Mouse (Mus musculus) forebrain, embryonic 10.5 days (tissue): ENCODE measurements around the gene Dntt. TPM values are rescaled to one million over a fixed set of nuclear protein-coding genes. Genes with fewer than 3 reads are reported as not detected.
A peak's percentile ranks its signal among the peaks of the same experiment; 100 is the strongest.

Source experiments
- DNase-seq: peaks from one replicate; pipeline ENCODE4 v3.0.0-alpha.2; 2017; ENCODE audit warnings: low spot score; ENCODE audit errors: extremely low spot score
- H3K27ac ChIP-seq: fragments of 300-500 bp; sonication (generic); 2 replicates; pipeline ENCODE4 v1.5.1; 2016; ENCODE audit warnings: mild to moderate bottlenecking
- H3K27me3 ChIP-seq: fragments of 300-500 bp; sonication (generic); 2 replicates; pipeline ENCODE4 v1.6.1; 2016; ENCODE audit warnings: mild to moderate bottlenecking; ENCODE audit not compliant: poor library complexity, severe bottlenecking
- H3K36me3 ChIP-seq: fragments of 300-500 bp; sonication (generic); replicated peaks from 2 replicates; pipeline ENCODE4 v1.6.1; 2016; ENCODE audit warnings: mild to moderate bottlenecking, moderate library complexity
- H3K4me1 ChIP-seq: fragments of 300-500 bp; sonication (generic); 2 replicates; pipeline ENCODE4 v1.6.1; 2016
- H3K4me3 ChIP-seq: fragments of 300-500 bp; sonication (generic); 2 replicates; pipeline ENCODE4 v1.5.1; 2016; ENCODE audit warnings: mild to moderate bottlenecking, moderate library complexity
- H3K9me3 ChIP-seq: fragments of 300-500 bp; sonication (generic); 2 replicates; pipeline ENCODE4 v1.6.1; 2016; ENCODE audit warnings: mild to moderate bottlenecking, moderate library complexity
- WGBS: fragments of 180-500 bp; shearing (Covaris S2); methylation state at CpG from one replicate; pipeline ENCODE4 v1.1.7; 2016; 5-methylcytosine and 5-hydroxymethylcytosine counted together
- polyA plus RNA-seq: library from polyadenylated mRNA; unstranded; fragments of >200 nt; fragmentation: Nextera tagmentation; extraction: Ambion mirVana; gene quantifications from 2 replicates; pipeline ENCODE4 v1.2.1, GENCODE M21; 2016

Dntt gene
- polyA plus RNA-seq, 1 experiment from 2014 or later = not detected

DNA sequence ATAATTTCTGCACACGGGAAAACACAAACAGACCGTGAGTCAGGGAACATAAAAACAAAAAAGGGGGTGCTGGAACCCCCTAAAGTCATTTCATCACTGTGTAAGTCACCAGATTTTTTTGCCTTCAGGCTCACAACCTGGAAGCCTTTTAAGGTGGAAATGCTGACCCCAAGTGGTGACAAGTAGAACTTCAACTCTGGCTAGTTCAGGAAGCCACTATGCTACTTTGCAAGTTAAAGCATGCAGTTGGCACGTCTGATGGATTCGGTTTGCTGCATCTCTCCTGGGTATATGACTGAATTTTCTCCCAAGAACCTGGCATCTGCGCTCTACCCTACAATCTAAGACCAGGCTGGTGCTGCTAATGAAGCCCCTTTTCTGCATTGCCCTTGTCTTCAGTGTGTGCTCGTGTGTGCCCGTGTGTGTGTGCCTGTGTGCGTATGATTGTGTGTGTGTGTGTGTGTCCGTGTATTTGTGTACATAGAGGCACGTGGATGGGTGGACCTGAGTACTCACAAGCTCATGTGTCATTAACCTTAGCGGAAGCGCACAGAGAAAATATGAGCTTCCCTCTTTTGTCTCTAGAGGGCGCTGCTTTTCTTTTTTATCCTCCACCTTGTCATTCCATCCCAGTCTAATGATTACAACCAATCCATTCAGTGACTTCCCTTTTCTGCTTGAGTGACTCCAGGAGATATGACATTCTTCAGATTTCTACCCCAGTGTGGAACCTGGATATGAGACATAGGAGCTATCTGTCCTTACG is 12.9 kb upstream of the Dntt start:
- no peaks in the 10 kb centered on the region for H3K9me3 ChIP-seq
- H3K4me1 ChIP-seq = peaks cover 13% of the 10 kb centered on the region
- 0 out of 2 replicates have a peak overlapping the region, but pooled peaks have one; percentile 15 for H3K27ac ChIP-seq
- peak; percentile 24 for DNase-seq
- H3K4me3 ChIP-seq = peak overlapping the region; percentile 41
- WGBS = 21% methylated on average over 14 of the region's 14 CpGs
- H3K27me3 ChIP-seq = peaks cover 26% of the 10 kb centered on the region
- no peaks in the 10 kb centered on the region for H3K36me3 ChIP-seq

DNA sequence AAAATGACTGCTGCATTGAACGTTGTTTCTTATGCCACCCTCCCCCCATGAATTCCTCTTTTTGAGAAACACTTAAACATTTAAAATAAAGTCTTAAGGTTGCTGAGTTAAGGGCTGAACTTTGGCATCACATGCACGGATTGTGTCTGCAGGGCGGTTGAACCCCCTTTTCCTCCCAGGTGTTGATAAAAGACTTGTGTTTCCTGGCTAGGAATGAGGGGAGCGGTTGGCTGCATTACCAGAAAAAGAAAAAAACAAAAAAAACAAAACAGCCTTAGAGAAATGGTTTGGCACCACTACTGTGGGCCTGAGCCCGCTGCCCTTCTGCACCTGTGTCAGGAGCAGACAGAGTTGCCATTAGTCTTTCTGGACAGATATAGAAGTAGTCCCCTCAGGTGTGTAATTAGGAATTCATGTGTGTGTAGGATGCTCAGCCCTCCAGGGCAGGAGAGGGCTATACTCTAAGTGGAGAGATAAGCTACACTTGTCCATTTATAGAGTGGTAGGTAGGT is 9.9 kb upstream of the Dntt start:
- no peak overlapping the region for H3K4me3 ChIP-seq
- H3K27ac ChIP-seq = no peak overlapping the region
- H3K9me3 ChIP-seq = no peaks in the 10 kb centered on the region
- peaks cover 13% of the 10 kb centered on the region for H3K27me3 ChIP-seq
- H3K36me3 ChIP-seq = no peaks in the 10 kb centered on the region
- no peak for DNase-seq
- WGBS = 83% methylated on average over 5 of the region's 5 CpGs
- H3K4me1 ChIP-seq = peaks cover 4% of the 10 kb centered on the region

DNA sequence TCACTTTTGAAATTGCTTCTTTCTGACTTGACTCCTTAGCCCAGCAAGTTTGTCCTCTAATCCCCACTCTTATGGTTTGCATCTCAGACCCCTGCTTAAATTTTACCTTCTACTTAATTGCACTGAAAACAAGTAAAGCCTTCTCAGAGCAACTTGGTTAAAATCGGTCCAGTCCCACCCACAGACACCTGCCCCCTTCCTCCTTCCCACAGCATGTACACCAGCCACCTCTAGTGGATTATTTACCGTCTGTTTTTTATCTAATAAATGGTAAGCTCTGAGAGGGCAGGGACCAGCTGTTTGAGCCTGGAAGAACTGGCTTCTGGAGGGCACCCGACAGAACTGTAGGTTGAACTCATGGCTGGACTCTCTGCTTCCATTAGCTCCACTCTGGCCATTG is 8.5 kb upstream of the Dntt start:
- no peak overlapping the region for H3K27ac ChIP-seq
- H3K36me3 ChIP-seq = no peaks in the 10 kb centered on the region
- DNase-seq = no peak
- H3K9me3 ChIP-seq = no peaks in the 10 kb centered on the region
- peaks cover 4% of the 10 kb centered on the region for H3K4me1 ChIP-seq
- H3K4me3 ChIP-seq = no peak overlapping the region
- H3K27me3 ChIP-seq = peaks cover 7% of the 10 kb centered on the region
- 81% methylated on average over 3 of the region's 3 CpGs for WGBS

DNA sequence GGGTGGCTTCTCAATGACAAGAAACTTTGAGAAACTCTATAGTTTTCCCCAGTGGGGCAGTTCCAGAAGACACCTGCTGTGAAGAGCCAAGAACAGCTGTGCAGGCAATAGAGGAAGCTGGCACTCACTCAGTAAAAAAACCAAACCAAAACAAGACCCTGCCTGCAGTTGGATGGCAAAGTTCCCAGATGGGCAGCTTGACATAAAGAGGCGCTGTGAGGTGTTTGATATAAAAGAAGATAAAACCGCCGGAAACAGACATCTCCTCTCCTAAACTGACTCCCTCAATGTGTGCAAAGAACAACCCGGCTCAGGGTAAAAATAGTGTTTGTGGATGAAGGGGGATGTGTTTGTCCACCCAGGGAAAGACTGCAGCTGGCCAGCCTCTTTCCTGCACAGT is 6.8 kb upstream of the Dntt start:
- 92% methylated on average over 4 of the region's 4 CpGs for WGBS
- no peak for DNase-seq
- H3K4me3 ChIP-seq = no peak overlapping the region
- no peaks in the 10 kb centered on the region for H3K36me3 ChIP-seq
- H3K9me3 ChIP-seq = no peaks in the 10 kb centered on the region
- no peaks in the 10 kb centered on the region for H3K4me1 ChIP-seq
- H3K27ac ChIP-seq = no peak overlapping the region
- peaks cover 7% of the 10 kb centered on the region for H3K27me3 ChIP-seq

DNA sequence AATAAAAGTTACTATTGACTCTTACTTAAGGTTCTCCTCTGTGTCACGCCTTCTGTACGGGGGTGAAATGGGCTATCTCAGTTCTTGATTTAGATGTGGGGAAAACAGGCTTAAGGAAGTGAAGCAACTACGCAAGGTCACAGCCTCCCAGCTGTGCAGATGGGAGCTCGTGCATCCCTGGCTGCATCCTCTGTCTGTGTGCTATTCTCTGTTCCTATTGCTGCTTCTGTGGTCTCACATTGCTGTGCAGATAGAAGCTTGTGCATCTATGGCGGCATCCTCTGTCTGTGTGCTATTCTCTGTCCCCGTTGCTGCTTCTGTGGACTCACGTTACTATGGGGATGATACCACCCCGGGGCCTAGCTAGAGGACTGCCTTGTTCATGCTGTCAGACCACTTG is 2.5 kb upstream of the Dntt start:
- Histone ChIP-seq H3K9me3 (no peaks in the 10 kb centered on the region), H3K27ac (no peak overlapping the region), H3K27me3 (peaks cover 4% of the 10 kb centered on the region), H3K4me1 (peaks cover 4% of the 10 kb centered on the region; the same call in 1 of the 2 replicates), H3K4me3 (no peak overlapping the region), H3K36me3 (no peaks in the 10 kb centered on the region)
- DNase-seq = no peak
- 89% methylated on average over 8 of the region's 8 CpGs for WGBS

DNA sequence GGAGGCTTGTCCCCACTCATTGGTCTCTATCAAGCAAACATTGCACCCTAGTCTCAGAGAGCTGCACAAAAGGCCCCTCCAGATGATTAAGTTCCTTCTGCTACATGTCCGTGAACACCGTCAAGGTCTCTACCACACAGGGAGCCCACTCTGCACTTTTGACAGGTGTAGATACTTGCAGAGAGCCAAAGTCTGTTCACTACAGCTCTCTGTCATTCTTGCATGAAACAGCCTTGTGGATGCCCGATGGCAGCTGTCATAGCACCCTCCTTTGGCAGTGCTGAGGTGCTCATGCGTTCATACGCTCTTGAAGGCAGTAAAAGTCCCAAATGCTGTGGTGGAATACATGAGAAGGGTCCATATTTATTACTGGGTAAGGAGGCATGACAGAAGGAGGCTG is 2.1 kb upstream of the Dntt start:
- no peaks in the 10 kb centered on the region for H3K9me3 ChIP-seq
- H3K27ac ChIP-seq = no peak overlapping the region
- no peak overlapping the region for H3K4me3 ChIP-seq
- H3K36me3 ChIP-seq = no peaks in the 10 kb centered on the region
- H3K27me3 ChIP-seq = peaks cover 4% of the 10 kb centered on the region
- DNase-seq = no peak
- 91% methylated on average over 5 of the region's 5 CpGs for WGBS
- H3K4me1 ChIP-seq = peaks cover 4% of the 10 kb centered on the region; the same call in 1 of the 2 replicates

DNA sequence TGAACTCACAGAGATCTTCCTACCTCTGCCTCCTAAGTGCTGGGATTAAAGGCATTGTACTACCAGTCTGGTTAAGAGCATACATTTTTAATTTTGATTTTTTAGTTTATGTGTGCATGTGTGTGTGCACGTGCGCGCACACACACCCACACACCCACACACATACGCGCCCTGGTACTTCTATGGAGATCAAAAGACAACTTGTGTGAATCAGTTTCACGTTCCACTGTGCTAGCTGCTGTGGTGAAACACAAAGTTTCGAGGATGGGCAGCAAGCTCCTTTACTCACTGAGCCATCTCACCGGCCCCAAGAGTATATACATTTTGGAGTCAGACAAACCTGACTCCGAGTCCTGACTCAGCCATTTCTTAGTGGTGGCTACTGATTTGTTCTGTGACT is 1.5 kb upstream of the Dntt start:
- no peaks in the 10 kb centered on the region for H3K36me3 ChIP-seq
- H3K4me1 ChIP-seq = peaks cover 4% of the 10 kb centered on the region; the same call in 1 of the 2 replicates
- 94% methylated on average over 9 of the region's 9 CpGs for WGBS
- H3K9me3 ChIP-seq = no peaks in the 10 kb centered on the region
- no peak overlapping the region for H3K4me3 ChIP-seq
- peaks cover 4% of the 10 kb centered on the region for H3K27me3 ChIP-seq
- no peak for DNase-seq
- no peak overlapping the region for H3K27ac ChIP-seq

DNA sequence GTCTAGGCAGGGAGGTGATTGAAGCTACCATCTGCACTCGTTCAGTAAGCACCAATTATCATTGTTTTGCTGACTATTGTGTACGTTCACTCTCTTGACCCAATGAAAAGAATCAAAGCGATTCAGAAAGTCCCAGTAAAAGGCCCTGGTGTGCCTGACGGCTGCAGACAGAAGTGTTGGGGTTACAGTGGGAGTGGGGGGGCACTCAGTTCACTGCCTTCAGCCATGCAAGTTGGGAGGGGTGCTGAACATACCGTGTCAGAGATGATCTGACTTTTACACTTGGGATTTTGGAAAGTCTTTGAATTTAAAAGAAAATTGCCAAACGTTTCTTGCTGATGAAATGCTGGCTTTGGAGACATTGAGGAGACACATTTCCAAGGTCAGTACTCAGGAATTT is 1.1 kb downstream of the Dntt start:
- no peaks in the 10 kb centered on the region for H3K9me3 ChIP-seq
- no peaks in the 10 kb centered on the region for H3K36me3 ChIP-seq
- no peak overlapping the region for H3K4me3 ChIP-seq
- H3K4me1 ChIP-seq = peaks cover 4% of the 10 kb centered on the region; the same call in 1 of the 2 replicates
- no peaks in the 10 kb centered on the region for H3K27me3 ChIP-seq
- no peak for DNase-seq
- no peak overlapping the region for H3K27ac ChIP-seq
- 55% methylated on average over 6 of the region's 6 CpGs for WGBS

DNA sequence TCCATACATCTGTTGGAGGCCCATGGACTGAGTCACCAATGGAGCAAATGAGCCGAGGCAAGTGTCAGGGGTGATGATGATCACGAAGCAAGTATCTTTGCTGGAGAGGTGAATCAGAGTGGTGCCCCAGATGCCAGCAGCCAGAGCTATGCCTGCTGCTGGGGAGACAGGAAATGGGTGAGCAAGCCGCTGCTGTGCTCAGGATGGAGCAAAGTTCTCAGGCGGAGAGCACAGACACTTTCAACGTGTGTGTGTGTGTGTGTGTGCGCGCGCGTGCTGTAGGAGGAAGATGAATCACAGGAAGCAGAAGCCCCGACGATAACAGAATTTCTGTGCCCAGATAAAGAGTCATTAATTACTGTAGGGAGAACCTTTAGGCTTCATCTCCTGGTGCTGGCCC is 1.9 kb downstream of the Dntt start:
- no peaks in the 10 kb centered on the region for H3K36me3 ChIP-seq
- no peak overlapping the region for H3K4me3 ChIP-seq
- H3K27ac ChIP-seq = no peak overlapping the region
- DNase-seq = no peak
- no peaks in the 10 kb centered on the region for H3K27me3 ChIP-seq
- H3K4me1 ChIP-seq = peaks cover 4% of the 10 kb centered on the region; the same call in 1 of the 2 replicates
- H3K9me3 ChIP-seq = no peaks in the 10 kb centered on the region
- 90% methylated on average over 11 of the region's 11 CpGs for WGBS

DNA sequence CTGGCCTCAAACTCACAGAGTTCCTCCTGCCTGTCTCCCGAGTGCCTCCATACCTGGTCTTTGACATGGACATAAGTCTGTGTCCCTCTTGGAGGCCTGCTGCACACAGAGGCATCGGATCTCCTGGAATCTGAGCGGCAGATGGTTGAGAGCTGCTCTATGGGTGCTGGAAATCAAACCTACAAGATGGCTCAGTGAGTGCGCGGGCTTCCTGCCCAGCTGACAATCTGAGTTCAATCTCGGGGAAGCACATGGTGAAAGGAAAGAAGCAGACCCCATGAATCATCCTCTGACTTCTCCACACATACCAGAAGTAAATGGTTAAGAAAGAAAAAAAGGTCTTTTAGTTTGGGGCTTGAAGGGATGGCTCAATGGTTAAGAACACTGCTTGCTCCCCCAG is 2.8 kb downstream of the Dntt start:
- no peak for DNase-seq
- Histone ChIP-seq H3K4me1 (peaks cover 4% of the 10 kb centered on the region; the same call in 1 of the 2 replicates), H3K27ac (no peak overlapping the region), H3K36me3 (no peaks in the 10 kb centered on the region), H3K4me3 (no peak overlapping the region), H3K9me3 (no peaks in the 10 kb centered on the region), H3K27me3 (no peaks in the 10 kb centered on the region)
- WGBS = 83% methylated on average over 6 of the region's 6 CpGs

DNA sequence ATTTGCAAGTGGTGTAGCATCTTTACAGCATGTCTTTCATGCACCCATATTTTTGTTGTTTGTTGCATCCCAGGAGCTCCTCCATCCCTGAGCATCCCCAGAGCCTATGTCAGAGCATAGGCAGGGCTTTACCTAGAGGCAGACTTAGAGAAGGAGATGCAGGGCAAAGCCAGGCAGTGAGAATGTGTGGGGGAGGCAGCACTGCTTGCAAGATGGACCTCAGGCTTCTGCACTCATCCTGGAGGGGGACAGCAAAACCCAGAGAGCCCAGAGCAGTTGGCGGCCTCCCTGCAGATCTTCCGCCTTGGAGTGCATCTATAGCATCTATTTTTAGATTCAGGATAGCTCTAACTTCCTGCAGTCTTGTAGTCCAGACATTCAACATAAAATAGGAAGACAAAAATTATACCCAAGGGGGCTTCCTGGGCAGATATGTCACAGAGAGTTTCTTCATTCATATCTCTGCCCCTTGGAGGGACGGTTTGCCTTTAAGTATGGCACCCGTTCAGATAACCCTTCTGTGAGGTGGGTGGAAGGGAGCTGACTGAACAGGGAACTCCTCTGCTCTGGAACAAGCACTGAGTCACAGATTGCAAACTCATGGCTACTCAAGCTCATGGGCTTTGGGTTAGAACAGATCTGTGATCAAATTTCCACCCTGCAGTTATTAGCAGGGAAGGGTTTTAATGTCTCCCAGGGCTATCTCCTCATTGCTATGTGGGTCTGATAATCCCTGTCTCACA is 6.9 kb downstream of the Dntt start:
- Histone ChIP-seq H3K4me1 (no peaks in the 10 kb centered on the region), H3K9me3 (no peaks in the 10 kb centered on the region), H3K36me3 (no peaks in the 10 kb centered on the region), H3K27ac (no peak overlapping the region), H3K4me3 (no peak overlapping the region), H3K27me3 (no peaks in the 10 kb centered on the region)
- no peak for DNase-seq
- WGBS = 88% methylated on average over 4 of the region's 4 CpGs

DNA sequence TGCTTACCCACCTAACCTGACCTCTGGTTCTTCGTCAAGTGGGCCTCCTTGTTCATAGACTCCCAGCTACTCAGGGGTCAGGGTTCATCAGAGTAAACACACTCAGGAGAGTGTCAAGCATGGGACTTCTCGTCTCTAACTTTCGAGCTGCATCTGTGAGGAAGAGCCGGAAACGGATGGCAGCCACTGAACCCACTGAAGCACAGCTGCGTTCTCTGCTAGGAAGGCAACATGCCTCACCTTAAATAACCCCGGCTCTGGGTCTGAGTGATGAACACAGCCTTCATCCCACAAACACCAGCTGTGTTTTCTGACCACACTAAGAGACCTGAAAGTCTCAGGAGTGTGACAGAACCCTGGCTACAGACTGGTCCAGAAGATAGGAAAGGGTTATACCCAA is 10.0 kb downstream of the Dntt start:
- H3K27ac ChIP-seq = no peak overlapping the region
- no peaks in the 10 kb centered on the region for H3K4me1 ChIP-seq
- DNase-seq = no peak
- 91% methylated on average over 7 of the region's 7 CpGs for WGBS
- H3K4me3 ChIP-seq = no peak overlapping the region
- H3K36me3 ChIP-seq = no peaks in the 10 kb centered on the region
- no peaks in the 10 kb centered on the region for H3K27me3 ChIP-seq
- H3K9me3 ChIP-seq = no peaks in the 10 kb centered on the region
